Mouse (Mus musculus): ENCODE measurements around the gene Fbln2.

Fbln2 gene

DNA sequence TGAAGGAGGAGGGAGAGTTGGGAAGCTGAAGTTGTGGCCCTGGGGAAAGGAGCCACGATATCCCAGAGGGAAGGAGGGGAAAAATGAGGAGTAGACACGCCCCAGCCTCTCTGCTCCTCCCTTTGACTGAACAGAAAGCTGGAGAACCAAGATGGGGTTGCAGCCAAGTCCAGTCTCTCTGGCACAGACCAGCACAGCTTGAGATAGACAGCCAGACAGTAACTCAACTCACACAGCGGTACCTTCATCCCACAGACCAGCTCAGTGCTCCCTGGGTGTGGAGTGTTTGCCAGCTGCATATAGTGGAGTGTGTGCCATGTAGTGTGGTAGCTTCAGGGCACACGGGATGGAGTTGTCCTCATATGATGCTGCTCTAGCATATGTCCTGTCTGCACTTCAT is 16.7 kb downstream of the Fbln2 start:
- DNase-seq (ENCODE audit: low spot score in 2 of 2): no peak

DNA sequence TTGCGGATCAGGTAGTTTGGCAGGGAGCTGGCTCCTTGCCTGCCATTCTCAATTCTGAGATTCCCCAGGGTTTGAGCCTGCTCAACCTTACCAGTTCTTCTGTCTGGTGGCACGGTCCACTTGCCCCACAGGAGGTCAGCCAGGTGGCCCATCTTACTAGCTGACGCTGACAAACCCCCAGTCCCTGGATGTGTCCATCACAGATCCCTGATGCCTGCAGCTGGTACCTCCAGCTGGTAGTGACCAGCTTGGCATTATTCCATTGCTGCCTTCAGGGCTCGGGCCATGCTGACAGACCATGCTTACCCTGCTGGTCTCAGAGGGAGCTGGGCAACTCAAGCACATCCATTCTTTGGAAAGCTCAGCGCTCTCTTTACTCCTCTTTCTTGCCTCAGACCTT is 18.7 kb downstream of the Fbln2 start:
- DNase-seq (ENCODE audit: low spot score in 2 of 2): no peak

DNA sequence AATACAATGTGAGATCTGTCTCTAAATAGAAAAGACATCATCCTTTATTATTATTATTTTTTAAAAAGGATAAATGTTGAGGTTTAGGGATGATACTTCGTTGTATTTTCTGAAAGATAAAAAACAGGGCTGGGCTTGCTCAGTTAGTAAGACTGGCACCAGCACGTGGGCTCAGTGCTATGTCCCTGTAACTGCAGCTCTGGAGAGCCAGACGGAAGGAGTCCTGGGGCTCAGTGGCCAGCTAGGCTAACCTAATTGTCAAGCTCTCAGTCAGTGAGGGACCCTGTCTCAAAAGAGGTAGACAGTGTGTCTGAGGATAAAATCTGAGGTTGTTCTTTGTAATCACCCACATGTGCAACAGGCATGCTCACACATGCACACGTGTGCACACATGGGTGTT is 19.3 kb downstream of the Fbln2 start:
- DNase-seq (ENCODE audit: low spot score in 2 of 2): no peak

DNA sequence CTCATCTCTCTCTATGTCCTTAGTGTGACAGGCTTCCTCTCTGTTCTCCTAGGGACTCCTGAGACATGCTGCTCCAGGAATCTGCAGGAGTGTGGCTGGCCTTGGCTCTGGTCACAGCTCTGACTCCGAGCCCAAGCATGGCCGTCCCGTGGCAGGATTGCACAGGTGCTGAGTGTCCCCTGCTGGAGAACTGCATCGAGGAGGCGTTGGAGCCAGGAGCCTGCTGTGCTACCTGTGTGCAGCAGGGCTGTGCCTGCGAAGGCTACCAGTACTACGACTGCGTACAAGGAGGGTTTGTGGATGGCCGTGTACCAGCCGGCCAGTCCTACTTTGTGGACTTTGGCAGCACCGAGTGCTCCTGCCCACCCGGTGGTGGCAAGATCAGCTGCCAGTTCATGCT is 20.8 kb downstream of the Fbln2 start:
- no peak for DNase-seq (ENCODE audit: low spot score in 2 of 2)

DNA sequence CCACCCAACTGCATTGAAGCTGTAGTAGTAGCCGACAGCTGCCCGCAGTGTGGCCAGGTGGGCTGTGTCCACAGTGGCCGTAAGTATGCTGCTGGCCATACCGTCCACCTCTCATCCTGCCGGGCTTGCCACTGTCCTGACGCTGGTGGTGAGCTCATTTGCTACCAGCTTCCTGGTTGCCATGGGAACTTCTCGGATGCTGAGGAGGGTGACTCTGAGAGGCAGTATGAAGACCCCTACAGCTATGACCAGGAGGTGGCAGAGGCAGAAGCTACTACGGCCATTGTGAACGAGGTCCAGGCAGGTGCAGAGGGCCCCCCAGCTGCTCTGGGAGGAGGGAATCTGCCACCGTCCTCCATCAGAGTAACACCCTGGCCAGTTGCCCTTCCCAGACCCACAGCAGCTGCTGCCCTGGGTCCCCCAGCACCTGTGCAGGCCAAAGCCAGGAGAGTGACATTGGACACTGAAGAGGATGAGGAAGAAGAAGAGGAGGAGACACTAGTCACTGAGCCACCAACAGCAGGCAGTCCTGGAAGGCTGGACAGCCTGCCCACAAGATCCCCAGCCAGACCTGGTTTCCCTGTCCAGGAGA is 21.3 kb downstream of the Fbln2 start:
- DNase-seq (ENCODE audit: low spot score in 2 of 2): peak in 1 of 2 experiments; percentile 32

DNA sequence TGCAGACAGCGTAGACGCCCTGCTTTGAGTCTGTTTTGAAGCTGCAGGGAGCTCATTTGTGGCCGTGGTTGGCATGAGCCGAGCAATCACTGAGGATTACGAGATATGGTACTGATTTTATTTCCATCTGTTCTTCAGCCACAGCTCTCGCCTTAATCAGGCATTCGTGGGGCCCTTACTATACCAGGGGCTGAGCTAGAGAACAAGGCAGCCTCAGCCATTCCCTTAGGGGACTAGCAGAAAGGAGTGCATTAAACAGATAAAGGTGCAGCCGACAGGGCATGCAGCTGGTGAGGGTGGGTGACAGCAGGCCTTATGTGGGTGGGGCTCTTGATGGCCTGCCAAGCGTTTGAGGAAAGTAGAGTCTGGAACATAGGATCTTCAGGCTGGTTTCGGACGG is 23.8 kb downstream of the Fbln2 start:
- no peak for DNase-seq (ENCODE audit: low spot score in 2 of 2)

DNA sequence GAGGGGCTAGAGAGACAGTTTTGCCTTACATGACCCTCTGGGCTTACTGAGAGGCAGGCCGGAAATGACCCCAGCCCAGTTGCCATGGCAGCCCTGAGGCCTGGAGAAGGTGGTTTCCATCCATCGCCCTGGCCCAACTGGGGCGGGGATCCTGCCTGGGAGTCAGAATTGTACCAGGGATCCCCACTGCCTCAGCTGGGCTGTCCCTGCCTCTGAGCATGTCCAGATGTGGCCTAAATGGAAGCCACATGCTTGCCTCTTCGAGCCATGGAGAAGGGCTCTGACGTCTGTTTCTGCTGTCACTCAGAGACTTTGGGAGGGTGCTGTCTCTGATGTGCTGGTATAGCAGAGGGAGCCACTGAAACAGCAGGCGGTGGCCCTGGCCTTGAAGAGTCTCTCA is 24.2 kb downstream of the Fbln2 start:
- no peak for DNase-seq (ENCODE audit: low spot score in 2 of 2)

DNA sequence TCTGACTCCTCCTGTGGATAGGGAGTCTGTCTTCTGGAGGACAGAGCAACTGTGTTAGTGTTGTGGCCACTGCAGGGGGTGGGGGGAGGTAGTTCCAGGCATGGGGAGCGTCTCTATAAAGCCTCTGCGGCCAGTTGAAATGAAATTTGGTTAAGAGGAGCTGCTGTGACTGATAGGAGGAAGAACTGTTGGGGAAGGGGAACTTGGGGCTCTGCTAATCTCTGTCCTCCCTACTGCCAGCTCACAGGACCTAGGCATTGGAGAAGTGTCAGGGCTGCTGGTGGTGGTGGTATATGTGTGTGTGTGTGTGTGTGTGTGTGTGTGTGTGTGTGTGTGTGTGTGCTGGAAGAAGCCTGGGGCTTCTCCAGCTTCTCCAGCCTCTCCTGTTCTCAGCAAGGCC is 25.0 kb downstream of the Fbln2 start:
- DNase-seq (ENCODE audit: low spot score in 2 of 2): no peak

DNA sequence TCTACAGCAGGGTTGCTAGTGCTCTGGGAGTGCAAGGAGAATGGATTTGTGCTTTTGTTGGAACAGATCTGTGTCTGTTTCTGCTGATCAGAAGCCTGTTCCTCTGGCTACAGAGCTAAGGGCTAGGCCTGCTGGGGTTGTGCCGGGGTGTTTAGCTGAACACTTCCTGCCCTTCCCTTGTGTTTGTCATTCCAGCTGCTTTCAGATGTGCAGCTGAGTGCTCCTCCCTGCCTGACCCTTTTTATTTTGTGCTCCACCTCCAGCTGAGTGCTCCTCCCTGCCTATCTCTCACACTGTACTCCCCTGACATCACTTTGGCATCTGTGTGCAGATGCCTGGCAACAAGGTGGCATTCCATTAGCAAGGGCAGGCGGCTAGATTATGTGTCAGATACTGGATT is 28.3 kb downstream of the Fbln2 start:
- DNase-seq (ENCODE audit: low spot score in 2 of 2): no peak

DNA sequence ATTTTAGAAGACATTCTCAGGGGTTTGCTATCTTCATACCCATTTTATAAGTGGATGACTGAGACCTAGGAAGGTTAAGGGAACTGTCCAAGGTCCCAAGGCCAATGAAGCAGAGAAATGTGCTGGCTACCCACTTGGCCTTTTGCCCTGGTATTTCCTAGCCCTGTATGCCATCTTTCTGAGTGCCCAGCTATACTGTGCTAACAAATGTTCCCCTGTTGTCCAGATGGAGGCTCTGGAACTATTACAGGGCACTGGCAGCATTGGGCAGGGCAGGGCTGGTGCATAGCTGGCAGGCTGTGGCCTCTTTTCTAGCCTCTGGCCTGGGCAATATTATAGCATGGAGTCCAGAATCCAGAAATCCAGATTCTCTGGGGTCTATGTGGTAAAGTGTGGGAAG is 28.7 kb downstream of the Fbln2 start:
- no peak for DNase-seq (ENCODE audit: low spot score in 2 of 2)

DNA sequence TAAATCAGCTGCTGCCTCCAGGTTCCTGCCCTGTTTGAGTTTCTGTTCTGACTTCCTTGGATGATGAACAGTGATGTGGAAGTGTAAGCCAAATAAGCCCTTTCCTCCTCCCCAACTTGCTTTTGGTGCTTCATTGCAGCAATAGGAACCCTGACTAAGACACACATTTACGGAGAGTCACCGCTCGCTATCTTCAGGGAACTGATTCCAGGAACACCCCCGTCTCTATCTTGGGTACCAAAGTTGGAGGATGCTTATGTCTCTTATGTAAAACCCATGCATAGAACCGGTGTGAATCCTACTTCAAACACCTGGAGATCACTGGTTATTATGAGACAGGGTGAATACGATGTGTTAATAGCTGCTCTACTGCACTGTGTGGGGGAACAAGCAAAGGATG is 31.1 kb downstream of the Fbln2 start:
- DNase-seq (ENCODE audit: low spot score in 2 of 2): no peak

DNA sequence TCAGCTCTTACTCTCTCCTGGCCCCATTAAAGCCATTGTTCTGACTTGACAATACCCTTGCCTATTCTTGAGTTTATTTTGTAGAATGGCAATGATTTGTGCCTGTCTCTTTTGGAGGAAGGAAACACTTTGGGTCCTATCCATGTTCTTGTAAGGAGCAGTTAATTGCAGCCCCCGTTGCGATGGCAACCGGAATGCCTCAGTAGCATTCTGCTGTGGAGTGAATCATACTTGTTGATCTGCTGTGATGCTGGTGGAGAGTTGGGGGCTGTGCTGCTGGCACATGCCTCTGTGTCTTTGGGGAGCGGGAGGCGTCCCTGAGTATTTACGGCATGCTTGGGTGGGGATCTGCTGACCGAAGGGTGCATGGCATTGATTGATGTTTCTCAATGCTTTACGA is 32.1 kb downstream of the Fbln2 start:
- DNase-seq (ENCODE audit: low spot score in 2 of 2): peak; percentile 84 to 92

DNA sequence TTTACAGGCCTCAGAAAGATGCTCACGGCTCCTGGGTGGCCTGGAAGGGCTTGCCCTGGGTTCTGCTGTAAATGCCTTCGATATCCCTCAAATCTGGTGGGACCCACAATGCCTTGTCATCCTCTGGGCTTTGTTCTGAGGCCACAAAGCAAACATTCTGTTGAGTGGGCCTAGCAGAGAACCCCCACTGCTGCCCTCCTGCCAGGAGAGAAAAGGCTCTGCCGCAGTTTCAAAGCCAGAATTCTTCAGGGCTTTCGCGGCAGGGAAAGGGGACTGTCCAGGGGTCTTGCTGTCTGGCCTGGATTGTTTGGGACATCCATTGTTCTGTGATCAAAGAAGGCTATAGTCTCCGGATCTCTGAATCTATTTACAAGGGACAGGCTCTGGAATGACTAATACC is 33.1 kb downstream of the Fbln2 start:
- DNase-seq (ENCODE audit: low spot score in 2 of 2): no peak

DNA sequence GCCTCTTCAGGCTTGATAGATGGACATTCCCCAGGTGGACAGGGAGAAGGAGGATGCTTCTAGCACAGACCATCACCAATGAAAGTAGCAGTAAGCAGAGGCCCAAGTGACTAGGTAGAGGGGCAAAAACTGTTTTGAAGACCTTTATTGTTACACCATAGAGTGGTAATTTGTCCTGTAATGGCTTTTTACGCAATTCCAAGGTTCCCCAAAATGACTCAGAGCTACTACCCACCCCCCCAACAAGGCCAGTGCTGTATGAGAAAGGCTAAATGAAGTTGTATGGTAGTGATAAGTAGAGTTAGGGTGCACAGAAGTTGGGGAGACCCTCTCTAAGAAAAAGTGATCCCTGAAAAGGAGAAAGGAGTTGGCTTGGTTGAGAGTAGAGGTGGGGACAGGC is 35.1 kb downstream of the Fbln2 start:
- DNase-seq (ENCODE audit: low spot score in 2 of 2): no peak

DNA sequence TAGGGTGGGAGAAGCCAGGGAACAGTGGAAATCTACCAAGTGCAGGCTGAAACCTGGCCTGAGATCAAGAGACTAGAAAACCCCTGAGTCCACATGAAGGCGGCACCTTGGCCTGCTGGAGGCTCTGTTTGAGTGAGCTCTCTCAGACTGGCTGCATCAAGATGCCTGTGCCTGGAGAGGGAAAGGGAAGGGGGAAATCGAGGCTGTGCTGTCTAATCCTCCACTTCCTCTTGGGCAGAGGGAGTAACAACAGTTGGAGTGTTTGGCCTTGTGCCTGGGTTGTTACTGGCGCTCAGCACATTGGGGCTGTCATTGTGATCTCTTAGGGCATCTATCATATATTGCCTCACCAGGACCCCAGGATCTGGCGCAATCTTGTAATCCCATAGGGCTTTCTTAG is 36.4 kb downstream of the Fbln2 start:
- DNase-seq (ENCODE audit: low spot score in 2 of 2): no peak

DNA sequence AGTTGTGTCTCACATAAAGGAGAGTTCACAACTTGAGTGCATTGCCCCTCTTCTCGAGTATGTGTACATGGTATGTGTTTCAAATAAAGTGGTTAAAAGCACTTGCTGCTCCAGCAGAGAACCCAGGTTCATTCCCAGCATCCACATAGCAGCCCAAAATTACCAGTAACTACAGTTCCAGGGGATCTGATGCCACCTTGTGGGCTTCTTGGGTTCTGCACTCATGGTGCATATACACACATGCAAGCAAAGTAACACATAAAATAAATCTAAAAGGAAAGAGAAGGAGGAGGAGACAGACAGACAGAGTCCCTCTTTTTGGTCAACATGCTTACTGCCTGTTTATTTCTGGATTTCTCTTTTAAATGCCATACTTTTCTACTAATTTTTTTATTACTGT is 37.5 kb downstream of the Fbln2 start:
- no peak for DNase-seq (ENCODE audit: low spot score in 2 of 2)

DNA sequence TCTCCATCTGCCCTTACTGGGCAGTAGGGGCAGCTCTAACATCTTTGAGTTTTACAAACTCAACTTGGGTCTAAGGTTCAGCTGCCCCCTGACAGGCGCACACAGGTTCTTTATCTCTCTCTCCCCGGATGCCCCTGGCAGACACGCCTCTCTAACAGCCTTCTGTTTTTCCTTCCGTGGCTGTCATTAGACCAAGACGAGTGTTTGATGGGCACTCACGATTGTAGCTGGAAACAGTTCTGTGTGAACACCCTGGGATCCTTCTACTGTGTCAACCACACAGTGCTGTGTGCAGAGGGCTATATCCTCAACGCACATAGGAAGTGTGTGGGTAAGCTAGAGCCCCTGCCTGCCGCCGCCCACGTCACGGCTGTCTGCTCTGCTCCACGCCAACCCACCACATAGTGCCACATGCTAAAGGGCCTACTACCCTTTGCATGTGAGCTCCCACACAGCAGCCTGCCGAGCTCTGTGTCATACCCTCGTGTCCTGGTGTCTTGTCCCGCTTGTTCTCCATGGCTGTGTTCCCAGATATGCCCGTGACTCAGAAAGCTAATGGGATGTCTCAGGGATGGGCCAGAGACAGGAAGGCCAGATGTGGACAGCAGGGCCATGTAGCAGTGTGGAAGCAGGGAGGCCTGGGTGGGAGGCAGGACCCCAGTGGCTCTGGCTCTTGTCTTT is 47.3 kb downstream of the Fbln2 start:
- peak in 1 of 2 experiments; percentile 59 for DNase-seq (ENCODE audit: low spot score in 2 of 2)

DNA sequence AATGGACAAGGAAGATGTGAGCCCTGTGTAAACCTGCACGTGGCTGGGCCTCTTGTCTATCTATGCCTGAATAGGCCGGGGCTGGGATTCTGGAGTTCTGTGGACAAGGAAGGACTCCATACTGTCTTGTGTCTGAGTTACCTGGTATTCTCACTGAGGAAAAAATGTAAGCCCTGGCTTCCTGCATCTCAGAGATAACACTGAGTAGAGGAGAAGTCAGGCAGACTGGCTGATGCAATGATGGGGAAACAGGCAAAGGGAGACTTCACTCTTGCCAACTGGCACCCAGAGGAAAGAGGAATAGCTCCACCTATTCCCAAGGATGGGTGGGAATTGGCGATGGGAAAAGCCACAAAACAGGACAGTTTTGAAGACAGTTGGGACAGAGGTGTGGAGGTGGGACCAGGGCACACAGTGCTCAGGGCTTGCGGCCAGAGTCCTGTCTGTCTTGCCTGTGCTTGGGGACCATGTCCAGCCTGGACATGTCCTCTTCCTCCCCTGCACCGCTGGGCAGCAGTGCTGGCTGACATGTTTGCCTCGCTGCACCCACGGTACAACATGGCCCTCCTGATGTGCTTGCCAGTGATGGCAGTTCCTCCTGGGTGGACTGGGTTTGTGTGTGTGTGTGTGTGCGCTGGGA is 48.2 kb downstream of the Fbln2 start:
- no peak for DNase-seq (ENCODE audit: low spot score in 2 of 2)

DNA sequence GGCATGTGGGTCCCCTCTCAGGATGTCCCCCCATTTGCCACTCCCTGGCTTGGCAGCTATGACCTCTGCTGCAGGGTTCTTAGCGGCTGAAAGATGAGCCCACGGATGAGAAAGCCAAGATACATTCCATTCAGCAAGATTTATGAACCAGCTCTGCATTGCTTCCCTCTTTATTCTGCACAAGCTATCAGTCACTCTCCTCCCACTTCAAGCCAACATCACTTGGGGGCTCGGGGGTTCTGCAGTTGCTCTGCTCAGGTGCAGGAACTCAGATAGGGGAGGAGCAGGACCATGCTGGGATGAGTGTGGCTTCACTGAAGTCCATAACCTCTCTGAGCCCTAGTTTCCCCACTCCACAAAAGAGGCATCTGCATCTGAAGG is 48.7 kb downstream of the Fbln2 start:
- DNase-seq (ENCODE audit: low spot score in 2 of 2): no peak

DNA sequence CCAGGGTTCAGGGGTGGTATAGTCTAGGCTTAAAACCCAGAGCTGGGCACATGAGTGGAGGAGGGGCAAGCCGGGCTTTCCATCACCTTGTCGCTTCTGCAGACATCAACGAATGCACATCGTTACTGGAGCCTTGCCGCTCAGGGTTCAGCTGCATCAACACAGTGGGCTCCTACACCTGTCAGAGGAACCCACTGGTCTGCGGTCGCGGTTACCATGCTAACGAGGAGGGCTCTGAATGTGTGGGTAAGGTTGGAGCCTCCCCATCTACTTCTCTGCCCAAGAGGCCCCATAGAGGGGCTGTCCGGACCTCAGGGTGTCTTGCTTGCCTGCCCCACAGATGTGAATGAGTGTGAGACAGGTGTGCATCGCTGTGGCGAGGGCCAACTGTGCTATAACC is 53.4 kb downstream of the Fbln2 start:
- DNase-seq (ENCODE audit: low spot score in 2 of 2): no peak

DNA sequence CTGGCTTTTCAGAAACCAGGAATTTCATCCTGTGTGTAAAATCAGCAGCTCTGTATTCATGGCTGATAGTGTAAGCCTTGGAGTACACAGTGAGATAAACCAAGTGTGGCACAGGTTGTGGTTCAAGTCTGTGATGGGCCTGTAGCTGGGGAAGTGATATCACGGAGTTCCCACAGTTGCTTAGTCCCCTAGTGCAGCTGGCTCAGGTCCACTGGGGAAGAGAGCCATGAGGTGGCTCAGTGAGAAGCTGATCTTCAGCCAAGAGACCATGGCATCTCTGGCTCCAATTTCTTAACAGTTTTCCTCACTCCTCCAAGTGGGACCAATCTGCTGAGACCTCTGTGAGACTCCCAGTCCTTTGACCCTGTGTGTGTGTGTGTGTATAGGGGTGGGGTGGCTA is 54.4 kb downstream of the Fbln2 start:
- peak in 1 of 2 experiments; percentile 56 for DNase-seq (ENCODE audit: low spot score in 2 of 2)

DNA sequence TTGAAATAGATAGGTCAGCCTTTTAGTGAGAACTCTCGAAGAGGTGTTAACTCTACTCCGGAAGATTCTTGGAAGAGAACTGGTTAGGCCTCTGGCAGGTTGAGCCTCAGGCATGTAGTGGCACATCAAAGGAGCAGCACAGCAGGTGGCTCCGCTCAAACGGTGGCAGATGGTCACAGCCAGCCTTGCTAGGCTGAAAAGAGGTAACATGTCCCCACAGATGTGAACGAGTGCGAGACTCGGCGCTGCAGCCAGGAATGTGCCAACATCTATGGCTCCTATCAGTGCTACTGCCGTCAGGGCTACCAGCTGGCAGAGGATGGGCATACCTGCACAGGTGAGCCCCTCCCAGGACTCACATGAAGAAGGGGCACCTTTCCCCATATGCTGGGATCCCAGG is 56.1 kb downstream of the Fbln2 start:
- DNase-seq (ENCODE audit: low spot score in 2 of 2): no peak

DNA sequence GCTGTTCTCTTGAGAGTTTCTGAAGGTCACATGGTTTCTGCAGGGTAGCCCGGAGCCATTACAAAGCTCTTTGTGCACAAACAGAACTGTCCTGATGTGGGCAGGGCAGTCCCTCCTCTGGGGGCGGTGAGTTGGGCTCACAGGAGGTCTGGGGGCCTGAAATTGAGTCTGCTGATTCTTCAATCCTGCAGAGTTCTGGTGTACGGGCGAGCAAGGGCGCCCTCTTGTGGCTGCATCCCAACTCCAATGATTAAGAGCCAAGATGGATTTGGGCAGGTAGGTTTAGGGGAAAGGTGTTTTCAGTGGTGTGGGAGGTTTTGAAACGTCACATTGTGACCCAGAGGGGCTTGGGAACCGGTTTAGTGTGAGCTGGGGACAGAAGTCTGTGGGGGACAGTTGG is 65.3 kb downstream of the Fbln2 start:
- DNase-seq (ENCODE audit: low spot score in 2 of 2): peak; percentile 66 to 79

DNA sequence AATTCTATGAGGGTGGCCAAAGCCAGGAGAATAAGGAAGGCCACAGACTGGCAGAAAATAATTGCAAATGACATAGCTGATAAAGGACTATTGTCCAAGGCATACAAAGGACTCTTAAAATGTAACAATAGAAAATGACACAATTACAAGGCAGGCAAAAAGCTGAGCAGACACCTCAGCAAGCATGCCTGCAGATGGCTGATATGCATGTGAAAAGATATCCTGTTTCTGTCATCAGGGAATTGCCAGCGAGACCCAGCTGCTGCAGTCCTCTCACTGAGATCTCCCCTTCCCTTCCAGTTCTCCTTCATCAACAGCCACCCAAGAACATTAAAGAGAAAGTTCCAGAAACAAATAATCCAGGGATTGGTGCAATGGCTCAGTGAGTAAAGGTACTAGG is 66.0 kb downstream of the Fbln2 start:
- no peak for DNase-seq (ENCODE audit: low spot score in 2 of 2)

All from right cerebral cortex, postnatal 10 days (tissue).